Mouse (Mus musculus): Measurements from ENCODE around the gene Vps36.
A peak's percentile ranks its signal among the peaks of the same experiment; 100 is the strongest.

Gene Vps36

GRCm38 (mm10) chr8:22192660-22193431 lies at the start of gene Vps36:
Gene Vps36 (plus strand): TSS chr8:22192809.
- peak; percentile 77 to 86 for DNase-seq

DNA sequence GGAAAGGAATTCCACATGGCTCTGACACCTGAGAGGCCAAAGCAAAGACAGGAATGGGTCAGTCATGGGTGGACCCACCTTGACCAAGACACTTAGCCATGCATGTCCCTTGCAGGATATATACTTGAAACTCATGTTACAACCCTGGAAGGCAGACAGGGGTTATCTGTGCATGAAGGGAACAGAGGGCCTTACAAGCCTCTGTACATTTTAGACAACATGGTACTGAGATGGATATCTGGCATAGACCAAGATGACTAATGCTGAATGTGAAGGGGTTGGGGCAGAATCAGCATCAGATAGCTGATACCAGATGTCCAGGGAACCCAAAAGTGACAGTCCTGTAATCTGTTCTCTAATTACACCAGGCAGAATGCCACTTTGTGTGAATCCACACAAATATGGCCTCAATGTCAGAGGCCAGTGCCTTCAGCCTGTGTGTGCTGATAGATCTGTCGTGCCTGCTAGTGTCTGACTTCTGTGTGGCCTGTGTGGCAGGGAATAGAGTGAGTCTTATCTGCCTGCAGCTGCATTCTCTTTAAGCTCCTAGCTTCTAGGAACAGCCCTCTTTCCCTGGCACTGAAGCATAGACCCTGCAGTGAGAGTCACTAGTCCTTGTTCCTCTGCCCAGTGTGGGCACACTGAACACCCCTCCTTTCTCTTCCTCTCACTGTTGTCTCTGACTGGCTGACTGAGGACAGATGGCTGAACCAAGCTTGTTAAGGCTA lies 48.7 kb upstream of the Vps36 start:
- no peak for DNase-seq

DNA sequence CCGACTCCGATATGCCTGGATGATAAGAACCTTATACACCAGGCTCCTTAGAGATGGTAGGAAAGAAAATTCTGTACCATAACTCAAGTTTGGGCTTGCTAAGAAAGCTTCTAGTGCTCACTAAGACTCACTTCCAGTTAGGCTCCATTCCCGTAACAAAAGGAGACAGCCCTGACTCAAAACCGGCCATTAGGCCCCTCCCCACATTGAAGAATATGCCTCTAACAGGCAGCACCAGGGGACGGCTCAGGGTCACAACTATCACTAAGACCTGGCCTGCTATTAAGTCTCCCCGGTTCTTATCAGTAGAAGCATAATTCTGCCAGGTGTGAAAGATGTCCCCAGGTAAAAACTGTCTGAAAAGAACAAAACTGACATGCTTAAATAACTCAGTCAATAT lies 46.8 kb upstream of the Vps36 start:
- DNase-seq = no peak

- no peak for DNase-seq
These were observed 44.8 kb upstream of the Vps36 start for GRCm38 (mm10) chr8:22147706-22148366.

DNA sequence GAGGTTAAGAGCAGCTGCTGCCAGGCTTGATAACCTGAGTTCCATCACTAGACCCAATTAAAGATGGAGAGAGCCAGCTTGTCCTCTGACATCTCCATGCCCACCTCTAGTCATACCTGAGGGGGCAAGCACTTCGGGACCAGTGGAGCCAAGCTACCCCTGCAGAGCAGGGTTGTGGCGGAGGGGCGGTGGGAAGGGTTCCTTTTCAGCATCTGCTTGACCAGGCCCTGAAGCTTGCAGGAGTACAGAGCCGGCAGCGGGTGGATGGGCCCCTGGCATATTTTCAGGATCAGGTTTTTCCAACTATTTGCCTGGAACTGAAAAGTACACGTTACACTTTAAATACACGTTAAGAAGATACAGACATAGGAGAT lies 44.3 kb upstream of the Vps36 start:
- no peak for DNase-seq

- DNase-seq = no peak
These were observed 42.8 kb upstream of the Vps36 start for GRCm38 (mm10) chr8:22149643-22150344.

DNA sequence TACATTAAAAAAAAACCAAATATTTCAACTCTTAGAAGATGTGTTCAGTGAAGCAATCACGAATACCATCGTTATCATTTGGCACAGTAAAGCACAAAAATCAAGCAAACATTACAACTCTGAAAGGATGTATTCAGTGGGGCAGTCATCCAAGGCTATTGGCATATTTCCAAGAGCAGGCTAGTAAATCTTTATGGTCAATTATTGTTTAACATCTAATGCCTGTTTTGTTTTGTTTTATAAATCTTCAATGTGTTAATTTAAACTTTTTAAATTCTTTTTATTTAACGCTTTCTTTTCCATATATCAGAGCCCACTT lies 42.3 kb upstream of the Vps36 start:
- DNase-seq = no peak

GRCm38 (mm10) chr8:22162206-22162605 lies 30.4 kb upstream of the Vps36 start:
- DNase-seq = no peak

- DNase-seq = no peak
These were observed 28.2 kb upstream of the Vps36 start for GRCm38 (mm10) chr8:22164431-22164830.

DNA sequence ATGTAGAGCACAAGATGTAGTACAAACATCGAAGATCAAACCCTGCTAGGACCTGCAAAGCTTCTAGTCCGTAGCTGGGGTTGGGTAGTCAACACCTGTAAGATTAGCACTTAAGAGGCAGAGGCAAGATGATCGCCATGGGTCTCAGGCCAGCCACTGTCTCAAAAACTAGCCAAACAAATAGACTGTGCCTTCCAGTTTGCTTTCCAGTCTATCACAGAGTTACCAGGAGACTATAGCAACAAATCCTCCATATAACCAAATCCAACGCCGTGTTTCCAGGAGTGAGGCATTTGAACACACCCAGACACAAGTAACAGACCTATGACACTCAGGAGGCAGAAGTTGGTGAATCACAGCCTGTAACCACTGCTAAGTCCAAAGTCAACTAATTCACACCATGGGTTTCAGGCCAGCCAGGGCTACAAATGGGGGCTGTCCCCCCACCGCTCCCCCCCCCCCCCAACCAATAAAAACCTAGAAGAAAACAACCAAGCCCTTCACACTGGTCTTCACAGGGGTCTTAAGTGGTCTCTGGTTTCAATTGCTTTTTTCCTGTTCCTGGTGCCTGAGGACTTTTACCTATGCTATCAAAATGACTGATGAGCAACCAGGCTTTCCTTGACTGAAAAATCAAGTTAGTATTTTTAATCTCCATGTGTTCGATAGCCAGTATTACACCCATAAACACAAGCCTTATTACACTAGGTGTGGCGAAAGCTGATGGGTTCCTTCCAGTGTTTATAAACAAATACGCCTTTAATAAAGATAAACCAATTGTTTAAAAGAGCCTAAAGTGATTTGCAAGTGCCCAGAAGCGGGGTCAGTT lies 27.1 kb upstream of the Vps36 start:
- DNase-seq = no peak

DNA sequence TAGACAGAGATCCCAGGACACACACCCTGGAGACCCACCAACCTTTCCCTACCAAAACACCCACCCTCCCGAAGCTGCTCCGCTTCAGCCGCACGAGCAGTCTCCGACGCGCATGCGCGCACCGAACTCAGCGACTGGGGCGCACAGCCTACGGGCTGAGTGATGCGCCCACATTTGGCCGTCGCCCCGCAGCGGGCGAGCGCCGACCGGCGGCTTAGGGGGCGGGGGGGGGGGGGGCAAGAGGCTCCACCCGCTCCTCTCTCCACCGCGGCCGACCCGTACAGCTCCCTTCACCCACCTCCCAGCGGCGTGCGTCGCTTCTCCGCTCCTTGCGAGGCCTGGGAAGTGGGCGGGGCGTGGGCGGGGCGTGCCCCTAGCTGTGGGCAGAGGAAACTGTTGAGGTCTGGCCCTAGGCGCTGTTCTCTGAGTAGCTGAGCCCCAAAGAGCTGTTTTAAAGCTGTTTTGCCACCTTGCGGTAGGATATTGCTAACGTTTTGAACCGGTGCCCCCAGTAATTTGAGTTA lies 26.5 kb upstream of the Vps36 start, which contains the start of gene Nek3:
Nek3 (minus strand) TSS at position 356 of the 524 bp plus-strand sequence.
- peak; percentile 64 to 78 for DNase-seq

DNA sequence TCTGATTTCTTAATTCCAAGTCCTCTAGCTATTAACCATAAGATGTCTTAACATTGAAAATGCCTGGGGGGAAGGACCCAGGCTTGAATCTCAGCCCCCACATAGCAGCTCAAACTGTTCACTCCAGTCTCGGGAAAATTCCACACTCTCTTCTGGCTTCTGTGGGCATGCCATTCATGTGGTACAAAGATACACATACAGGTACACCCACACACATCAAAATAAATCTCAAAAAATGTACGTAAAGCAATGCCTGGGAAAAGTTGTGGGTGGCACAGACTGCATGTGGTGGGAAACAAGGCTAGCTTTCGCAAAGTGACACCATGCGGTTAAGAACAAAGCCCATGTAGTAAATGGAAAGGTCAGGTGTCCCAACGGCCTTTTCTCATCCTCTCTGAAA lies 23.4 kb upstream of the Vps36 start:
- DNase-seq = no peak

- DNase-seq = no peak
These were observed 16.6 kb upstream of the Vps36 start for GRCm38 (mm10) chr8:22175966-22176365.

DNA sequence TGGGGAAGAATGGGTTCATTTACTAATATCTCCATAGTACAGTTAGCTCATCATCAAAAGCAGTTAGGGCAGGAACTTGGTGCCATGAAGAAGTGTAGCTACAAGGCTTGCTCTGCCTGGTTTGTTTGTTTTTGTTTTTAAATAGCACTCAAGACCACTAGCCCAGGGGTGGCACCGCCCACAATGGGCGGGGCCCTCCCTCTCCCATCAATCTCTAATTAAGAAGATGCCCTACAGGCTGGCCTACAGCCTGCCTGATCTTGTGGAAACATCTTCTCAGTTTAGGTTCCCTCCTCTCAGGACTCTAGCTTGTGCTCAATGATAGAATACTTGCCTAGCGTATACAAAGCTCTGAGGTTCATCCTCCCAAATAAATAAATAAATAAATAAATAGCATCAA lies 7.7 kb upstream of the Vps36 start:
- DNase-seq = no peak

DNA sequence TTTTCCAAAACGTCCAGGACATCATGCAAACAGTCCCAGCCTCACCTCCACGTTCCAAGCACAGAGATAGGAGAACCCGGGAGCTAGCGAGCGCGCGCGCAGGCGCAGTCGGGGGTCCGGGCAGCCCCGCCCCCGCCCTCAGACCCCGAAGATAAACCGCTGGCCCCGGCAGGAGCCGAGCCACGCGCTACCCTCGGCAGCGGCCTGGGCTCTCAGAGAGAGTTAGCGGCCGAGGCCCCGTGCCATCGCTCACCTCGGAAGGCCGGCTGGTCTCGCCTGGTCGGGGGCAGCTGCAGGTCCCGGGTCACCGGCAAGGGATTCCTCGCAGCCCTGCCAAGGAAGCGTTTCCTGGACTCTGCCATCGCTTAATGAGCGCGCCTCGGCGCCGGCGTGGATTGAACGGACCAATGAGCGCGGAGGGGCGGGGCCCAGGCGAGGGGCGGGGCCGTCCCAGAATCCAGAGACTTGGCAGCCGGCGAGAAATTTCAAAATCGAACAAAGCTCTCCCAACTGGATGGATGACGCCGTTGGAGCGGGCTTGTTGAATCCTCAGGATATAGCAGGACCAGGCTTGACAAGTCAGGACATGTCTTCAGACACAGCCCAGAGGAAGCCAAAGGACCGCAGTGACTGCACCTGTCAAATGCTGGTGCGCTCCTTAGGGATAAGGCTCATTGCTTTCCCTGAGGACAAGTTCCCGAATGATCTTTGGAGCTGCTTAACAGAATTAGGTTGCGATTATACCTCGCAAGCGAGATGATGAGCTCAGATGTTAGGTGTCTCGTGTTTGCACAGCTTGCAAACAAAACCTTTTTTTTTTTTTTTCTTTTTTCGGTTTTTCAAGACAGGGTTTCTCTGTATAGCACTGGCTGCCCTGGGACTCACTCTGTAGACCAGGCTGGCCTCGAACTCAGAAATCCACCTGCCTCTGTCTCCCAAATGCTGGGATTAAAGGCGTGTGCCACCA lies 6.9 kb upstream of the Vps36 start, which contains the start of gene Ckap2:
Ckap2 (minus strand) TSS at position 389 of the 967 bp plus-strand sequence.
- DNase-seq = peak; percentile 89 to 92

GRCm38 (mm10) chr8:22193432-22194010 lies 912 bp downstream of the Vps36 start:
- DNase-seq = no peak

GRCm38 (mm10) chr8:22197914-22198313 lies 5.3 kb downstream of the Vps36 start:
- DNase-seq = no peak

- no peak for DNase-seq
These were observed 6.9 kb downstream of the Vps36 start for GRCm38 (mm10) chr8:22199481-22199880.

DNA sequence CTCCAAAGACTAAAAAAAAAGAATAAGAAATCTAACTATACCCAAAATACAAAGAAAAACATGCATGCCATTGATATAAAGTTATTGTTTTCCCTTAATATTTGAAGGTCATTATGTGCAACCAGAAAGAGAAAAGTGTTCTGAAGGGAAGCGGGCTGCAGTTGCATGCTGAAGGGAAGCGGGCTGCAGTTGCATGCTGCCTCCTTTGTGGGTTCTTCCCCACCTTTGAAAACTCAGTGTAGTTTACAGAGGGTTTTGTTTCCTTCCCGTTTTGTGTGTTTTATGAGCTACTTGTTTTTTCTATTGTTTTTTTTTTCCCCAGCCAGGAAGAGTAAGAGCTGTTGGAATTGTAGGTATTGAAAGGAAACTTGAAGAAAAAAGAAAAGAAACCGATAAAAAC lies 14.9 kb downstream of the Vps36 start:
- no peak for DNase-seq

- no peak for DNase-seq
These were observed 16.4 kb downstream of the Vps36 start for GRCm38 (mm10) chr8:22209012-22209411.
